Mouse (Mus musculus) hindbrain, embryonic 11.5 days (tissue): ENCODE data around the gene Klc4. TPM values are rescaled to one million over a fixed set of nuclear protein-coding genes. Genes with fewer than 3 reads are reported as not detected.

Experiments used
- ATAC-seq: fragments of 200-750 bp; cut with Nextera tagmentation; 2 replicates; pipeline ENCODE4 v1.8.0; 2017; ENCODE audit warnings: mild to moderate bottlenecking, moderate TSS enrichment, moderate library complexity; ENCODE audit not compliant: low FRiP score
- DNase-seq: peaks from one replicate; pipeline ENCODE4 v3.0.0-alpha.2; 2015; ENCODE audit warnings: low spot score
- H3K27ac ChIP-seq: fragments of 300-500 bp; sonication (generic); 2 replicates; pipeline ENCODE4 v1.5.1; 2014; ENCODE audit warnings: mild to moderate bottlenecking, low read depth, low read length
- H3K27me3 ChIP-seq: fragments of 300-500 bp; sonication (generic); 2 replicates; pipeline ENCODE4 v1.6.1; 2014; ENCODE audit warnings: mild to moderate bottlenecking, low read length, moderate library complexity, mixed read lengths; ENCODE audit not compliant: control insufficient read depth, insufficient read depth
- H3K36me3 ChIP-seq: fragments of 300-500 bp; sonication (generic); 2 replicates; pipeline ENCODE4 v1.6.1; 2014; ENCODE audit warnings: mild to moderate bottlenecking, low read length, moderate library complexity, mixed read lengths; ENCODE audit not compliant: control insufficient read depth, insufficient read depth
- H3K4me1 ChIP-seq: fragments of 300-500 bp; sonication (generic); replicated peaks from 2 replicates; pipeline ENCODE4 v1.6.1; 2014; ENCODE audit warnings: low read length, mixed read lengths; ENCODE audit not compliant: control insufficient read depth, insufficient read depth
- H3K4me2 ChIP-seq: fragments of 300-500 bp; sonication (generic); replicated peaks from 2 replicates; pipeline ENCODE4 v1.6.1; 2014; ENCODE audit warnings: mild to moderate bottlenecking, low read depth, low read length
- H3K4me3 ChIP-seq: fragments of 300-500 bp; sonication (generic); 2 replicates; pipeline ENCODE4 v1.5.1; 2014; ENCODE audit warnings: low read depth, low read length
- H3K9ac ChIP-seq: fragments of 300-500 bp; sonication (generic); 2 replicates; pipeline ENCODE4 v1.6.1; 2014; ENCODE audit warnings: low read depth, low read length
- H3K9me3 ChIP-seq: fragments of 300-500 bp; sonication (generic); 2 replicates; pipeline ENCODE4 v1.6.1; 2016; ENCODE audit warnings: low read length; ENCODE audit not compliant: control insufficient read depth
- WGBS: fragments of 180-500 bp; shearing (Covaris S2); extraction: QIAGEN DNeasy Blood & Tissue Kit; methylation state at CpG from one replicate; pipeline ENCODE4 v1.1.7; 2014; 5-methylcytosine and 5-hydroxymethylcytosine counted together
- polyA plus RNA-seq: library from polyadenylated mRNA; unstranded; fragments of >200 nt; fragmentation: Nextera tagmentation; extraction: Ambion mirVana; gene quantifications from 2 replicates; pipeline ENCODE4 v1.2.1, GENCODE M21; 2014

The Klc4 gene
- 22.7 and 29.8 TPM in 2 replicates for polyA plus RNA-seq

DNA sequence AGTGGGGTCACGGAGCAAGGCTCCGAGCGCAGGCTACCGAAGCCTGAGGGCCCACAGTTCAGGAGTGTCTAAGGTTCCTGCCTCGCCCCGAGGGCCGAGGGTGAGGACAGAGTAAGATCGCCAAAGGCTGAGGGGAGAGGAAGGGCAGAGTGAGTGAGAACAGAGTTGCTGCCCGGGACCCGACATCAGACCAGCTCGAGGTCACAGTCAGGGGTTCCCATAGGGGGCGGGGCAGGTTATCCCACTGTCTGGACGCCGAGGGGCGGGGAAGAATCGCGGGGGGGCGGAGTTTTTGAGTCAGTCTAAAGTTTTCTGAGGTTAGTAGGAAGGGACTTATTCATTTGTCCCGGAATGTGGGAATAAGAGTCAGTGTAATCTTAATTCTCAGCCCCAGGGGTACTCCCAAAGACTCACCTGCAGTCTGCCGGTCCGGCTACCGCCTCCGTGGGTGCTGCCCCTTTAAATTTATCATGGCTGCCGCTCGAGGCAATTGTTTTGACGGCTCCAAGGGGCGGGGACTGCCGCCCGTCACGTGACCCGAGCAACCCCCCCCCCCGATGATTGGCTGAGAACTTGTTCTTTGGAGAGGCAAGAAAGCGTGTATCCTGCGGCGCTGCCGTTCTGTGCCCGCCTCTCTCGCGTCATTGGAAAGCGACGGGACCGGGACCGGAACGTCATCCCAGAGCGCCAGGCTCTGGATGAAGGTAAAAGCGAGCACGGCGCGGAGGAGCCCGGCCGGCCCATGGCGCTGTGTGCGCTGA is at the start of gene Klc4, which contains the start of gene Mrpl2:
Klc4 (minus strand) TSS at position 462 of the 761 bp plus-strand sequence.
Mrpl2 (plus strand) TSS at position 669 of the 761 bp plus-strand sequence.
- ATAC-seq (peak; percentile 69), DNase-seq (peak; percentile 100)
- H3K9me3 ChIP-seq: no peaks in the 10 kb centered on the region
- H3K4me2 ChIP-seq: peak within 1 kb of the TSS; percentile 80
- H3K27ac ChIP-seq: peak within 1 kb of the TSS; percentile 42; the same call in 1 of the 2 replicates
- WGBS: under 1% methylated on average over 53 of the region's 53 CpGs
- H3K36me3 ChIP-seq: 0 out of 2 replicates have a peak, but pooled peaks cover 3% of the 10 kb centered on the region
- peak within 1 kb of the TSS; percentile 59 for H3K4me3 ChIP-seq
- H3K4me1 ChIP-seq: 0 out of 2 replicates have a peak, but pooled peaks cover 2% of the 10 kb centered on the region
- no peaks in the 10 kb centered on the region for H3K27me3 ChIP-seq
- H3K9ac ChIP-seq: peak within 1 kb of the TSS; percentile 57

DNA sequence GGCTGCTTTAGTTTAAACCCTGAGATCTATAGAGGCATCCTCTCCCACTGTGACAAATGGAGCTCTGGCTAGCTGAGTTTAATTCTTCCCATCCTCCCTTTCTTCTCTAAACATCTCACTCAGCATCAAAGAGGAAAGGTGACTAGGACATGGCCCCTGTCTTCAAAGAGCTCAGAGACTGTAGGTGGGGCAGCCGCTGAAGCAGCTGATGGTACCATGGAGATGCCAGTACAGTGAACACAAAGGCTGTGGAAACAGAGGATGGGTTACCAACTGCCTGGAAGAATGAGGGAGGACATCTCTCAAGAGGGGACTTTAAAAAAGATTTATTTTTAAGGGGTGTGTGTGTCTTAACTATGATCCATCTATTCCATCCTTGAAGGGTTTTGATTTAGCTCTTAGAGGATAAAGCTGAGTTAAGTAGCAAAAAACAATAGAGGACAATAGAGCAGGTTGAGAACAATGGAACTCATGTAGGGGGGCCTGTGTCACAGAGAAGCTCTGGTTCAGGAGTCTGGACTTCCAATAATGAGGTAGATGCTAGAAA is 48.8 kb upstream of the Klc4 start:
- ATAC-seq (no peak), DNase-seq (no peak)
- Histone ChIP-seq H3K27me3 (no peaks in the 10 kb centered on the region), H3K9ac (no peak overlapping the region), H3K4me1 (no peaks in the 10 kb centered on the region), H3K9me3 (no peaks in the 10 kb centered on the region), H3K4me3 (no peak overlapping the region), H3K36me3 (no peaks in the 10 kb centered on the region), H3K4me2 (no peak overlapping the region), H3K27ac (no peak overlapping the region)
- 79% methylated on average over 1 of the region's 1 CpGs for WGBS

DNA sequence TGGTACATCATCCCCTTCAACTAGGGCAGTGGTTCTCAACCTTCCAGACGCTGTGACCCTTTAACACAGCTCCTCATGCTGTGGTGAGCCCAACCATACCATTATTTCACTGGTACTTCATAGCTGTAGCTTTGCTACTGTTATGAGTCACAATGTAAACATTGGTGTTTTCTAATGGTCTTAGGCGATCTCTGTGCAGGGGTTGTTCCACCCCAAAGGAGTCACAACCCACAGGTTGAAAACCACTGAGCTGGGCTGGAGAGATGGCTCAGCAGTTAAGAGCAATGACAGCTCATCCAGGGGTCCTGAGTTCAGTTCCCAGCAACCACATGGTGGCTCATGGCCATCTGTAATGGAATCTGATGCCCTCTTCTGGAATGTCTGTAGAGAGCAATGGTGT is 45.6 kb upstream of the Klc4 start:
- H3K36me3 ChIP-seq: peaks cover 1% of the 10 kb centered on the region; the same call in 1 of the 2 replicates
- DNase-seq: no peak
- no peak overlapping the region for H3K9ac ChIP-seq
- no peaks in the 10 kb centered on the region for H3K27me3 ChIP-seq
- no peak overlapping the region for H3K4me2 ChIP-seq
- no peaks in the 10 kb centered on the region for H3K9me3 ChIP-seq
- WGBS: 91% methylated on average over 2 of the region's 2 CpGs
- no peaks in the 10 kb centered on the region for H3K4me1 ChIP-seq
- no peak overlapping the region for H3K27ac ChIP-seq
- H3K4me3 ChIP-seq: no peak overlapping the region
- ATAC-seq: no peak

GRCm38 (mm10) chr17:46690665-46691064 is 44.8 kb upstream of the Klc4 start:
- WGBS: 95% methylated on average over 12 of the region's 12 CpGs
- no peak for DNase-seq
- no peaks in the 10 kb centered on the region for H3K9me3 ChIP-seq
- no peaks in the 10 kb centered on the region for H3K27me3 ChIP-seq
- H3K9ac ChIP-seq: no peak overlapping the region
- no peak overlapping the region for H3K4me3 ChIP-seq
- H3K4me1 ChIP-seq: no peaks in the 10 kb centered on the region
- no peak for ATAC-seq
- H3K27ac ChIP-seq: no peak overlapping the region
- no peak overlapping the region for H3K4me2 ChIP-seq
- H3K36me3 ChIP-seq: peaks cover 7% of the 10 kb centered on the region; the same call in 1 of the 2 replicates

GRCm38 (mm10) chr17:46685913-46686312 is 40.1 kb upstream of the Klc4 start:
- H3K27ac ChIP-seq: no peak overlapping the region
- WGBS: 91% methylated on average over 6 of the region's 6 CpGs
- H3K27me3 ChIP-seq: no peaks in the 10 kb centered on the region
- H3K4me1 ChIP-seq: 0 out of 2 replicates have a peak, but pooled peaks cover 5% of the 10 kb centered on the region
- H3K36me3 ChIP-seq: peaks cover 19% of the 10 kb centered on the region
- no peak overlapping the region for H3K9ac ChIP-seq
- no peak overlapping the region for H3K4me2 ChIP-seq
- DNase-seq: no peak
- H3K9me3 ChIP-seq: no peaks in the 10 kb centered on the region
- H3K4me3 ChIP-seq: no peak overlapping the region
- no peak for ATAC-seq

DNA sequence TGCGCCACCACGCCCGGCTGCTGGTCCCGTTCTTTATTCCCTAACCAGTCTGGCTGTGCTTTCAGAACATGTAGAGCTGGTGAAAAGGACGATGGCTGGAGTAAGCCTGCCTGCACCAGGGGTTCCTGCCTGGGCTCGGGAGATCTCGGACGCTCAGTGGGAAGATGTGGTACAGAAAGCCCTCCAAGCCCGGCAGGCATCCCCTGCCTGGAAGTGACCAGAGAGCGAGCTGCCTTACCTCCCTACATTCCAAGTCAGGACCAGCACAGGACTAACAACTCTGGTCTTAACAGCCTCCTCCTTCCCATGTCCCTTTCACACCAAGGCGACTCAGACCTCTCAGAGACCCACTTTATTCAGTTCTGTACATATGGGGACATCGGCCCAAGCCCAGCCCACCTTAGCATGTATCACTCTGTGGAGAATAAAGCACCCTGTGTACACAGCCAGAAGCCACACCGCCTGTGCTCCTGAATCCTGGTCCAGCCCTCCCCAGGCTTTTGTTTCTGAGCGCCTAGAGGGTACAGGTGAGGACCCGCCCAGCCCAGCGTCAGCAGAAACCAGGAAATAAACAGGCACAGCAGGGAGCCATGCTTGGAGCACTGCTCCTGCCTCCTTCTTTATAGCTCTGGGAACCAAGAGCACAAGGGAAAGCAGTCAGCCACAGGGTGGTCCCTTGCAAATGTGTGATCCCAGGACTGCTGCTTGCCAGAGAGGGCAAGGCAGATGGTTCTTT is 37.0 kb upstream of the Klc4 start:
- H3K4me1 ChIP-seq: peaks cover 9% of the 10 kb centered on the region; the same call in 1 of the 2 replicates

DNA sequence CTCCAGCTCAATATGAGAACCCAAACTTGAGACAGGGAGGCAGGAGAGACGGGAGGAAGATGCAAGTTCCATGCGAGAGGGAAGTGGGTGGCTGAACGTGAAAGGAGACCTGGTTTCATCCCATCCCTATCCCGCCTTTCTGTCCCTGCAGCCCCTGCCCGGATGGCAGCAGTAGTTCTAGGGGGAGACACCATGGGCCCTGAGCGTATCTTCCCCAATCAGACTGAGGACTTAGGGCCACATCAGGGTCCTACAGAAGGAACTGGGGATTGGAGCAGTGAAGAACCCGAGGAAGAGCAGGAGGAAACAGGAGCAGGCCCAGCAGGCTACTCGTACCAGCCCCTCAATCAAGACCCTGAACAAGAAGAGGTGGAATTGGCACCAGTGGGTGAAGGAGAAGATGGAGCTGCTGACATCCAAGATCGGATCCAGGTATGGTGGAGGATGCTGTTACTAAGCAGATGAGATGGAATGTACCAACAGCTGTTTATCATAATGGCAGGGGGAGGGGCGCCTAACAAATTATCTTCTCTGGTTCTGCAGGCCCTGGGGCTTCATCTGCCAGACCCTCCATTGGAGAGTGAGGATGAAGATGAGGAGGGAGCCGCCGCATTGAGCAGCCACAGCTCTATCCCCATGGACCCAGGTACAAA is 35.8 kb upstream of the Klc4 start:
- H3K27me3 ChIP-seq: no peaks in the 10 kb centered on the region
- DNase-seq: peak; percentile 17
- no peak for ATAC-seq

More for the DNA sequence above, 37.0 kb upstream of the Klc4 start:
- H3K27me3 ChIP-seq: no peaks in the 10 kb centered on the region
- DNase-seq: no peak
- no peak overlapping the region for H3K27ac ChIP-seq
- H3K9me3 ChIP-seq: no peaks in the 10 kb centered on the region
- no peak overlapping the region for H3K9ac ChIP-seq
- H3K4me3 ChIP-seq: no peak overlapping the region
- ATAC-seq: no peak
- 82% methylated on average over 16 of the region's 16 CpGs for WGBS
- peaks cover 19% of the 10 kb centered on the region for H3K36me3 ChIP-seq
- H3K4me2 ChIP-seq: no peak overlapping the region

GRCm38 (mm10) chr17:46680760-46681373 is 35.0 kb upstream of the Klc4 start, which contains the start of gene Klhdc3:
Gene Klhdc3 (minus strand): TSS chr17:46680914.
- peaks cover 17% of the 10 kb centered on the region for H3K36me3 ChIP-seq
- H3K27me3 ChIP-seq: no peaks in the 10 kb centered on the region
- peak; percentile 98 for ATAC-seq
- peak within 1 kb of the TSS; percentile 67 for H3K9ac ChIP-seq
- peak within 1 kb of the TSS; percentile 88 for H3K4me2 ChIP-seq
- no peaks in the 10 kb centered on the region for H3K9me3 ChIP-seq
- H3K4me1 ChIP-seq: peaks cover 9% of the 10 kb centered on the region; the same call in 1 of the 2 replicates
- H3K27ac ChIP-seq: peak within 1 kb of the TSS; percentile 86
- peak; percentile 99 for DNase-seq
- WGBS: 1% methylated on average over 46 of the region's 49 CpGs
- peak within 1 kb of the TSS; percentile 89 for H3K4me3 ChIP-seq

More for the DNA sequence above, 35.8 kb upstream of the Klc4 start:
- H3K9ac ChIP-seq: peak overlapping the region; percentile 60
- H3K9me3 ChIP-seq: no peaks in the 10 kb centered on the region
- peaks cover 19% of the 10 kb centered on the region for H3K36me3 ChIP-seq
- peak overlapping the region; percentile 88 for H3K4me2 ChIP-seq
- peak overlapping the region; percentile 89 for H3K4me3 ChIP-seq
- peaks cover 9% of the 10 kb centered on the region; the same call in 1 of the 2 replicates for H3K4me1 ChIP-seq
- H3K27ac ChIP-seq: peak overlapping the region; percentile 61
- WGBS: 26% methylated on average over 12 of the region's 12 CpGs
